Mouse (Mus musculus) left cerebral cortex, adult 2 months (tissue): Measurements from ENCODE around the gene Olfr19. TPM values are rescaled to one million over a fixed set of nuclear protein-coding genes. Genes with fewer than 3 reads are reported as not detected.
"Not testable (repeated sequence)": the region's sequence is repeated elsewhere in the genome, so short reads cannot be mapped to it uniquely, and the experiment has no call there.

Source experiments
- DNase-seq, 2 experiments: peaks; one replicate each; pipeline ENCODE4 v3.0.0; 2021 to 2022; ENCODE audit warnings: low spot score in 2 of 2, mixed read lengths in 1 of 2; ENCODE audit errors: extremely low spot score in 1 of 2
- H3K27ac ChIP-seq: fragments of 200-600 bp; 2 replicates; pipeline ENCODE4 v1.8.1; 2022
- H3K4me3 ChIP-seq: fragments of 200-600 bp; 2 replicates; pipeline ENCODE4 v1.8.1; 2022
- CTCF ChIP-seq: fragments of 200-600 bp; IDR thresholded peaks from 2 replicates; pipeline ENCODE4 v1.8.1; 2022; ENCODE audit warnings: antibody characterized with exemption, mild to moderate bottlenecking, moderate library complexity
- intact Hi-C: fragments of 180-260 bp; cut with DNase I; formaldehyde crosslinking; loops from one replicate; pipeline ENCODE4 v1.15.1; 2025
- long read RNA-seq, 2 experiments: library from polyadenylated mRNA; stranded (forward); transcript quantifications; one replicate each; pipeline ENCODE4 v2.0.0; 2021; ENCODE audit warnings: borderline mapping rate in 2 of 2
- total RNA-seq, 2 experiments: library from RNA; stranded (reverse); gene quantifications; 2 replicates each; pipeline ENCODE4 v1.2.3; 2021

Gene Olfr19
- total RNA-seq = not detected
- long read RNA-seq, experiment 1 = 0 reads
- long read RNA-seq, experiment 2 = 0 reads

- no peak for TF ChIP-seq CTCF
- DNase-seq = no peak
- intact Hi-C loops = no loop called here
- no peak within 1 kb of the TSS for H3K27ac ChIP-seq
- no peak within 1 kb of the TSS for H3K4me3 ChIP-seq
These were observed at the start of gene Olfr19 for GRCm38 (mm10) chr16:16676305-16676704. Gene Olfr19 (minus strand): TSS chr16:16676405.

GRCm38 (mm10) chr16:16684975-16685374 lies 8.8 kb upstream of the Olfr19 start:
- TF ChIP-seq CTCF = no peak
- no peak overlapping the region for H3K4me3 ChIP-seq
- intact Hi-C loops = no loop called here
- DNase-seq = no peak
- H3K27ac ChIP-seq = no peak overlapping the region

GRCm38 (mm10) chr16:16684053-16684452 lies 7.8 kb upstream of the Olfr19 start:
- no peak overlapping the region for H3K27ac ChIP-seq
- H3K4me3 ChIP-seq = no peak overlapping the region
- no peak for TF ChIP-seq CTCF
- intact Hi-C loops = no loop called here
- no peak for DNase-seq

GRCm38 (mm10) chr16:16664994-16665393 lies 11.2 kb downstream of the Olfr19 start:
- DNase-seq = no peak
- intact Hi-C loops = no loop called here
- no peak overlapping the region for H3K27ac ChIP-seq
- TF ChIP-seq CTCF = no peak
- H3K4me3 ChIP-seq = no peak overlapping the region

GRCm38 (mm10) chr16:16664516-16664915 lies 11.7 kb downstream of the Olfr19 start:
- intact Hi-C loops, H3K27ac ChIP-seq, DNase-seq, H3K4me3 ChIP-seq: not testable (repeated sequence)

- DNase-seq = no peak
- no peak overlapping the region for H3K27ac ChIP-seq
- TF ChIP-seq CTCF = no peak
- no peak overlapping the region for H3K4me3 ChIP-seq
- intact Hi-C loops = no loop called here
These were observed 31.1 kb downstream of the Olfr19 start for GRCm38 (mm10) chr16:16645148-16645547.

- H3K27ac ChIP-seq = no peak overlapping the region
- H3K4me3 ChIP-seq = no peak overlapping the region
- DNase-seq = no peak
- no peak for TF ChIP-seq CTCF
- intact Hi-C loops = no loop called here
These were observed 42.5 kb downstream of the Olfr19 start for GRCm38 (mm10) chr16:16633730-16634129.

Other genes starting within 250 kb of the Olfr19 start
- gene Fgd4, start 75.9 kb downstream of the Olfr19 start, total RNA-seq = 10 to 100 TPM; 31.0 to 35.3 TPM
- 1 to 10 TPM; 6.2 to 7.0 TPM for gene Spag6l, start 153.1 kb upstream of the Olfr19 start, total RNA-seq
- not detected for gene Igll1, start 187.6 kb upstream of the Olfr19 start, total RNA-seq
- 10 to 100 TPM; 64.0 to 72.0 TPM for gene Top3b, start 194.3 kb upstream of the Olfr19 start, total RNA-seq
- gene Vpreb1, start 194.4 kb upstream of the Olfr19 start, total RNA-seq = under 1 TPM in 1 of 2 experiments, not detected in 1; 0.63 TPM
- gene Ppm1f, start 220.1 kb upstream of the Olfr19 start, total RNA-seq = 10 to 100 TPM; 47.3 to 57.9 TPM